Mouse (Mus musculus): ENCODE data around the gene Hsp90ab1. TPM values are rescaled to one million over a fixed set of nuclear protein-coding genes. Genes with fewer than 3 reads are reported as not detected.

The Hsp90ab1 gene
- polyA plus RNA-seq, 1 experiment from 2014 or later: 1,098 TPM

DNA sequence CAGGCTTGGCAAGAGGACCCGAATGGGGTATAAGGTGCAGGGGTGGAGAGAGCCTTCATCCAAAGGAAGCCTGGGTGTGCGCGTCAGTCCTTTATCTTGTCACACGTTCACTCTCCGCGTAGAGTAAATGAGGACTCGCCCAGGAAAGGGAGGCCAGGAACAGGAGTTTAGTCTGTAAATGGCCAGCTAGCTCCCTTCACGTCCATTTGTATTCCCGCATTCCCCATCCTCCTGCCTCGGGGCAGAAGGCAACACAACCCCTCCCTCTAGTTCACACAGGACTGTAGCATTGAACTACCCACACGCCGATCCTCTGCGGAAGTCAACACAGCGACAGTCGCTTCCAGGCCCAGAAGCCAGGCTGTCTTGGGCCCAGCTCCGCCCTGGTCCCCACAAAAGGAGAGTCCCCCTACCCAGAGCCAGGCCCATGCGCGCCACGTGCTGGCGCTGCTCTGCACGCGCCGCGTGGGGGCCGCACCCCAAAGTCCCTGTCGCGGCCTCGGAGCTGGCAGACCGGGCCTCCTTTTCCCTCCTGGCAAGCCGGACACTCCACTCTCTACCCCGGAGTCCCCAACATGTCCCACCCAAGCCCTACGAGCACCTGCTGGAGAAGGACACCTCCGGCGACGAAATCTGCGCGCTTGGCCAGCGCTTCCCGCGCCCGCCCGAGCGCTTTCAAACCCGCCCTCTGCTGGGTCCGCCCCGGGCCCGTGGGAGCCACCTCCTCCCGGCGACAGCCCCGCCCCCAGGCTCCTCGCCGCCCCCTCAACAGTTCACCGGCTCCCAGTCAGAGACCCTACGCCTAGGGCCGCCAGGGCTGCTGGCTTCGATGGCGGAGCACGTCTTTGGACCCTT, 22.0 kb upstream of the Hsp90ab1 start:
- Histone ChIP-seq H3K9me3 (replicated peaks) (no peaks in the 10 kb centered on the region), H3K4me1 (peaks cover 94% of the 10 kb centered on the region), H3K27ac (peak overlapping the region; percentile 93), H3K4me2 (peak overlapping the region; percentile 93), H3K27me3 (replicated peaks) (no peaks in the 10 kb centered on the region), H3K4me3 (peak overlapping the region; percentile 81), H3K36me3 (peaks cover 23% of the 10 kb centered on the region), H3K9ac (peak overlapping the region; percentile 89)
- WGBS (ENCODE audit: insufficient replicate concordance): under 1% methylated on average over 56 of the region's 58 CpGs
- ATAC-seq: peak; percentile 58

- Histone ChIP-seq H3K4me1 (peaks cover 93% of the 10 kb centered on the region), H3K9me3 (replicated peaks) (no peaks in the 10 kb centered on the region), H3K36me3 (peaks cover 32% of the 10 kb centered on the region), H3K9ac (peak overlapping the region; percentile 89), H3K27me3 (replicated peaks) (no peaks in the 10 kb centered on the region), H3K4me3 (peak overlapping the region; percentile 81), H3K27ac (peak overlapping the region; percentile 93), H3K4me2 (peak overlapping the region; percentile 93)
- no peak for ATAC-seq
- 19% methylated on average over 8 of the region's 8 CpGs for WGBS (ENCODE audit: insufficient replicate concordance)
Measured at GRCm38 (mm10) chr17:45594195-45594594, 21.1 kb upstream of the Hsp90ab1 start.

DNA sequence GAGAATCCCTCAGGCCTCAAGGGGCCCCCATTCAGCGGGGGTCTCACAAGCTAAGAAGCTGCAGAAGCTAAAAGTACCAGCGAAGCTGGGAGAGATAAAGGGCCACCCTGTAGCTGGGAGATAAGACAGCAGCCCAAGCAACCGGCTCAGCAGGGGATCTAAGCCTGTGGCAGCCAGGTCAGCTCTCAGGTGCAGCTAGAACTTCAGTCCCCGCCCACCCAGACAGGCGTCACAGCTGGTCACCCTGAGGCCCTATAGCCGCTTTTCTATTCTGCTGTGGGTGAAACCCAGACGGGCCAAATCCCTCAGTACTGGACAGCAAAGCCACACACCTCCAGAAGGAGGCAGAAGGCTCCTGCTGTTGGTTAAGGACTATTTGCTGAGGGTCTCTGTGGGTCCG, 20.4 kb upstream of the Hsp90ab1 start:
- Histone ChIP-seq H3K4me1 (peaks cover 86% of the 10 kb centered on the region), H3K4me3 (peak overlapping the region; percentile 81), H3K9ac (peak overlapping the region; percentile 89), H3K27ac (peak overlapping the region; percentile 93), H3K4me2 (peak overlapping the region; percentile 93), H3K9me3 (replicated peaks) (no peaks in the 10 kb centered on the region), H3K36me3 (peaks cover 39% of the 10 kb centered on the region), H3K27me3 (replicated peaks) (no peaks in the 10 kb centered on the region)
- 15% methylated on average over 8 of the region's 8 CpGs for WGBS (ENCODE audit: insufficient replicate concordance)
- peak; percentile 86 for ATAC-seq

DNA sequence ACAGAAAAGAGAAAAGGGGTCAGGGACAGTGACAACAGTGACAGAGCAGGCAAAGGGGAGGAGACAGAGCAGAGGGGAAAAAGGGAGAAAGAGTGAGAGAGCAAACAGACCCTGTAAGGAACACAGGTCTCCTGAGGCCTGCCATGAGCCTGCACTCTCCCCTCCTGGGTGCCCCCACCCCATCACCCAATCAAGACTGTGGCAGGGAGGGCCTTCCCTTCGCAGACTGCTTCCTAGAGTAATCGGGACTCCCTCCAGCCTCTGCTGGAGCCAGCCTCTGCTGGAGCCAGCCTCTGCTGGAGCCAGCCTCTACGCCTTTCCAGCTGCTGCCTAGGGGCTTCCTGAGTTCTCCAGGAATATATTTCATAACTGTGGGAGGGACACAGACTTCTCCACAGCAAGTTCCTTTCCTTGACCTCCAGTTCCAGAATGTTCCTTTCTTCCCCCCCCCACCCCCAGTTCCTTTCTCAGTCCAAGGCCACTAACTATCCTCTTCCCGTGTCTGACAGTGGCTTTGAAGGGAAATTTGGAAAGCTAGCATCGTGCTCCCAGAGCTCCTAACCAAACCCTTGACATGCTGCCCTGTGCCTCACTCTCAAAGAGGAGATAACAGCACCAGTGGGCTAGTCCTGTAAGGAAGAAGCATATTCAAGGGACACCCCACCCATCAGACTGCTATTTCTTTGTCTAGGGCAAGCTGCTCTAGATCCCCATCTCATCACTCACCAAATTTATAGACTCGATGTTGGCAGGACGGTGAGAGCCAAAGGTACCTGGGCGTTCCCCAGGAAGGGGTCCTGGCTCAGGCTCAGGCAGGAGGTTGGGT, 19.7 kb upstream of the Hsp90ab1 start:
- peak; percentile 68 for ATAC-seq
- H3K27ac ChIP-seq: peak overlapping the region; percentile 93
- peak overlapping the region; percentile 81 for H3K4me3 ChIP-seq
- peaks cover 46% of the 10 kb centered on the region for H3K36me3 ChIP-seq
- 18% methylated on average over 8 of the region's 8 CpGs for WGBS (ENCODE audit: insufficient replicate concordance)
- H3K4me2 ChIP-seq: peak overlapping the region; percentile 93
- H3K9me3 ChIP-seq (replicated peaks): no peaks in the 10 kb centered on the region
- H3K9ac ChIP-seq: peak overlapping the region; percentile 89
- no peaks in the 10 kb centered on the region for H3K27me3 ChIP-seq (replicated peaks)
- peaks cover 79% of the 10 kb centered on the region for H3K4me1 ChIP-seq

DNA sequence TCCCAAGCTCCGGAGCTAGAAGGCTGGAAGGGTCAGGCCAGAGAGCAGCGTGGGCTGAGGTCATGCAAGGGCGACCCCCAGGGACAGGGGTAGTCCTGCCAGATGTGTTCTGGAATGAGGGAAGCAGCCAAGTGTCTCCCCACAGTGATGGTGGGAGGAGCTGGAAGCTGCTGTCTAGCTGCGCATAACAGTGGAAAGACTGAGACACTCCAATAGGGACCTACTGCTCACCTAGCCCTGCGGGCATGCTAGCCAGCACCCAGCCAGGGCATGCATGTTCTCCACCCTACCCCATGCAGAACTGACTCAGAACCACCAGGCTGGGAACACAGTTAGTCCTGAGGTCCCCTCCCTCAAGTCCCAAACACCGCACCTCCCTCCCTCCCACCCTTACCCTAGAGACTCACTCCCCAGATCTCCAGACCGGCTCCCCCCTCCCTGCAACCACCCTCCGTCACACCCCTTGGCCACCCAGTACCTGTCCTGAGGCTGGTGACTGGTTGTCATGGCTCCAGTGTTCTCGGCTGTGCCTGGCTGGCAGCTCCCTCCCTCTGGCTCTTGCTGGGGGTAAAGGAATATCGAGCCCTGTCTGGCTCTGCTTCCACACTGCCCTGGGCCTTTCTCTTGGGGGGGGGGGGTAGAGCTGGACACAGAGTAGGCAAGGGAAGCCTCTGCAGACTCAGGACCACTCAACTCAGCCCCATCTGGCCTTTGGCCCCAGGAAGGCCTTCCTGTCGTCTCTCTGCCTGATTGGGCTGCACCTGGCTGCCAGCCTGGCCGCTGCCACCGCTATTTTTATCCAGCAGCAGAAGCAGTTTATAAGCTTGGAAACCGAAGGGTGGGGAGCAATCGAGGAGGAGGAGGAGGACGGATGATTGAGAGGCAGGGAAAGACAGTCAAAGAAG, 18.9 kb upstream of the Hsp90ab1 start:
- Histone ChIP-seq H3K27me3 (replicated peaks) (no peaks in the 10 kb centered on the region), H3K4me2 (peak overlapping the region; percentile 93), H3K4me1 (peaks cover 70% of the 10 kb centered on the region), H3K9me3 (replicated peaks) (no peaks in the 10 kb centered on the region), H3K4me3 (peak overlapping the region; percentile 81), H3K9ac (peak overlapping the region; percentile 89), H3K36me3 (peaks cover 55% of the 10 kb centered on the region), H3K27ac (peak overlapping the region; percentile 93)
- 56% methylated on average over 16 of the region's 16 CpGs for WGBS (ENCODE audit: insufficient replicate concordance)
- ATAC-seq: no peak

- H3K4me3 ChIP-seq: no peak overlapping the region
- H3K27me3 ChIP-seq (replicated peaks): no peaks in the 10 kb centered on the region
- H3K9ac ChIP-seq: no peak overlapping the region
- no peaks in the 10 kb centered on the region for H3K9me3 ChIP-seq (replicated peaks)
- H3K36me3 ChIP-seq: peaks cover 70% of the 10 kb centered on the region
- WGBS (ENCODE audit: insufficient replicate concordance): 90% methylated on average over 6 of the region's 6 CpGs
- H3K27ac ChIP-seq: no peak overlapping the region
- no peak for ATAC-seq
- H3K4me1 ChIP-seq: peaks cover 67% of the 10 kb centered on the region
- H3K4me2 ChIP-seq: no peak overlapping the region
Measured at GRCm38 (mm10) chr17:45590410-45590809, 17.3 kb upstream of the Hsp90ab1 start.

GRCm38 (mm10) chr17:45589844-45590243, 16.8 kb upstream of the Hsp90ab1 start:
- H3K9me3 ChIP-seq (replicated peaks): no peaks in the 10 kb centered on the region
- no peak overlapping the region for H3K4me3 ChIP-seq
- H3K27ac ChIP-seq: no peak overlapping the region
- peaks cover 73% of the 10 kb centered on the region for H3K4me1 ChIP-seq
- H3K9ac ChIP-seq: no peak overlapping the region
- no peak for ATAC-seq
- H3K4me2 ChIP-seq: no peak overlapping the region
- H3K27me3 ChIP-seq (replicated peaks): no peaks in the 10 kb centered on the region
- H3K36me3 ChIP-seq: peaks cover 76% of the 10 kb centered on the region
- 87% methylated on average over 8 of the region's 8 CpGs for WGBS (ENCODE audit: insufficient replicate concordance)

GRCm38 (mm10) chr17:45589236-45589635, 16.2 kb upstream of the Hsp90ab1 start:
- H3K27me3 ChIP-seq (replicated peaks): no peaks in the 10 kb centered on the region
- H3K36me3 ChIP-seq: peaks cover 82% of the 10 kb centered on the region
- no peak overlapping the region for H3K4me3 ChIP-seq
- ATAC-seq: no peak
- WGBS (ENCODE audit: insufficient replicate concordance): 98% methylated on average over 7 of the region's 7 CpGs
- peaks cover 73% of the 10 kb centered on the region for H3K4me1 ChIP-seq
- no peak overlapping the region for H3K9ac ChIP-seq
- no peaks in the 10 kb centered on the region for H3K9me3 ChIP-seq (replicated peaks)
- H3K4me2 ChIP-seq: no peak overlapping the region
- H3K27ac ChIP-seq: no peak overlapping the region

- no peak overlapping the region for H3K4me2 ChIP-seq
- no peak overlapping the region for H3K4me3 ChIP-seq
- H3K9me3 ChIP-seq (replicated peaks): no peaks in the 10 kb centered on the region
- H3K9ac ChIP-seq: no peak overlapping the region
- H3K27ac ChIP-seq: no peak overlapping the region
- no peaks in the 10 kb centered on the region for H3K27me3 ChIP-seq (replicated peaks)
- WGBS (ENCODE audit: insufficient replicate concordance): 87% methylated on average over 7 of the region's 7 CpGs
- H3K4me1 ChIP-seq: peaks cover 73% of the 10 kb centered on the region
- H3K36me3 ChIP-seq: peaks cover 87% of the 10 kb centered on the region
- ATAC-seq: no peak
Measured at GRCm38 (mm10) chr17:45588370-45588769, 15.3 kb upstream of the Hsp90ab1 start.

- WGBS (ENCODE audit: insufficient replicate concordance): 94% methylated on average over 3 of the region's 3 CpGs
- H3K36me3 ChIP-seq: peaks cover 78% of the 10 kb centered on the region
- H3K4me2 ChIP-seq: 0 out of 2 replicates have a peak overlapping the region, but pooled peaks have one; percentile 10
- H3K9ac ChIP-seq: 0 out of 2 replicates have a peak overlapping the region, but pooled peaks have one; percentile 10
- no peaks in the 10 kb centered on the region for H3K9me3 ChIP-seq (replicated peaks)
- peaks cover 73% of the 10 kb centered on the region for H3K4me1 ChIP-seq
- H3K27ac ChIP-seq: no peak overlapping the region
- no peaks in the 10 kb centered on the region for H3K27me3 ChIP-seq (replicated peaks)
- no peak for ATAC-seq
- no peak overlapping the region for H3K4me3 ChIP-seq
Measured at GRCm38 (mm10) chr17:45586449-45586837, 13.4 kb upstream of the Hsp90ab1 start.

GRCm38 (mm10) chr17:45585725-45586448, 12.8 kb upstream of the Hsp90ab1 start:
- 72% methylated on average over 23 of the region's 23 CpGs for WGBS (ENCODE audit: insufficient replicate concordance)
- H3K36me3 ChIP-seq: peaks cover 72% of the 10 kb centered on the region
- H3K9ac ChIP-seq: 0 out of 2 replicates have a peak overlapping the region, but pooled peaks have one; percentile 10
- H3K4me1 ChIP-seq: peaks cover 73% of the 10 kb centered on the region
- no peaks in the 10 kb centered on the region for H3K27me3 ChIP-seq (replicated peaks)
- peak overlapping the region; percentile 10; the same call in 1 of the 2 replicates for H3K4me2 ChIP-seq
- peak overlapping the region; percentile 92 for H3K27ac ChIP-seq
- no peak for ATAC-seq
- H3K9me3 ChIP-seq (replicated peaks): no peaks in the 10 kb centered on the region
- H3K4me3 ChIP-seq: no peak overlapping the region
